Mouse (Mus musculus): ENCODE measurements around the gene Lacc1. TPM values are rescaled to one million over a fixed set of nuclear protein-coding genes. Genes with fewer than 3 reads are reported as not detected.
"Not testable (repeated sequence)": the region's sequence is repeated elsewhere in the genome, so short reads cannot be mapped to it uniquely, and the experiment has no call there.

The Lacc1 gene
- total RNA-seq (2021): 1 to 10 TPM; 5.6 to 7.3 TPM
- long read RNA-seq, experiment 1, partial matches to known transcripts: 0 of 5 reads
- long read RNA-seq, experiment 1, other reads (novel, unspliced or antisense): 1 of 5 reads
- long read RNA-seq, experiment 2, transcript Lacc1-201 (8 exons, 2,444 nt): major isoform, 18 of 22 reads
- long read RNA-seq, experiment 2, partial matches to known transcripts: 3 of 22 reads
- long read RNA-seq, experiment 2, other reads (novel, unspliced or antisense): 1 of 22 reads

DNA sequence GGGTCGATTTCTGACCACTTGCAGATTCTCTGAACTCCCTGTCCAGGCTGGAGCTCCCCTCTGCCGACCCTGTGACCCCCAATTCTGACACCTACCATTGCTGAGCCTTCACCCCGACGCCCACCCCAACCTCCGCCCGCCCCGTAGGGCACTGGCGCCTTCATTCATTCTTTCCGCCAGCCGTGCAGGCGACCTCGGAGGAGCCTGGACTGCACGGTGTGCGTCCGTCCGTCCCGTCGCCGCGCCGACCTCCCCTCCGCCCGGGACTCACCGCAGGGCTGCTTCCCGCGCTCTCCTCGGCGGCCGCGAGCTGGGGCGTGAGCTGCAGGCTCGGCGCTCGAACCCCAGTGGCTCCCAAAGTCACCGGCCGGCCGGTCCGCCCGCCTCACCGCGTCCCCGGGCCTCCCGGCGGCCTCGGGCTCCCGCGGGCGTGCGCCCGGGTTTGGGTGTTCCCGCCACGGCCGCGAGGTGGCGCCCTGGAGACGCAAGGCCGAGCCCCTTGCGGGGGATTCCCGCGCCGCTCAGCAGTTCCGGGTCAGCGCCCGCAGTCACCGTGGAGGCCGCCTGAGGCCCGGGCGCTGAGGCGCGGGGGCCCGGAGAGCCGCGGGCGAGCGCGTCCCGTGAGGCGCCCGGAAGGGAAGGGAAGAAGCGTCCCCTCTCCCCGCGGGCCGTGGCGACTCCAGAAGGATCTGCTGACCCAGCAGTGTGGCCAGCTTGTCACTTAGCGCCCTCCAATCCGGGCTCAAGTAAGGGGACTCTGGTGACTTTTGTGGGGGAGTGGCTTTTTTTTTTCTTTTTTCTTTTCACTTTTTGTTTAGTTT, at the start of gene Lacc1, which contains the start of gene Ccdc122:
Gene Lacc1, minus strand, starts transcription at position 679 of the 821 bp plus-strand sequence.
Gene Ccdc122, plus strand, starts transcription at position 547 of the 821 bp plus-strand sequence.
- peak; percentile 90 to 92 for DNase-seq (ENCODE audit: low spot score in 2 of 2)

DNA sequence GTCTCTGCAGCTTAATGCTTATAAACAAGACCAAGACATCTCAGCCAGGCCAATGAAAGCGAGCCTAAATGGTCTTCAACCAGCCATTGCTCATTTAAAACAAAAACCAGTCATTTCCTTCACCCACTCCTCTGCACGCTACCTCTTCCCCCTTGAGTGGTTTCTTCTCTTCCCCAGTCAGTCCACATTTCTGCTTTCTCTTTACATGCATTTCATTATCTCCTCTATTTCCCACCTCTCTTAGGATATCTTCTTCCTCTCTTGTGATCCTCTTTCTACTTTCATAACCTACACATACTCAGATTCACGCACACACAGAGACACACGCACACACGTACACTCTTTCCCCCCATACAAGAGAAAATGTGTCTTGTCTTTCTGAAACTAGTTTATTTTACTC, 44.5 kb upstream of the Lacc1 start:
- DNase-seq (ENCODE audit: low spot score in 2 of 2): no peak

DNA sequence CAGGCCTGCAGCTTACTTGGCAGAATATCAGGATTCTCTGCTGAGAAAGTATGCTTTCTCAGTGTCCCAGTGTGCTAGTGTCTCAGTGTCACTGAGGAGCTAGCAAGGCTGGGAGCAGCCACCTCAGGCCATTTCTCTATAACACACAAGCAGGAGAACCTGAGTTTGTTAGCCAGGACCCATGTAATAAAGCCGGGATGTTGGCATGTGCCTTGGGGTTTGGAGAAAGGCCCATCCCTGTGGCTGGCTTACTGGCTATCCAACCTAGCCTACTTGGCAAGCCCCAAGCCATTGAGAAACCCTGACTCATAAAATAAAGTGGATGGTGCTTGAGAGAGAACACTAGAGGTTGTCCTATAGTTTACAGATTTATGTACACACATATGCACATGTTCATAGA, 32.7 kb upstream of the Lacc1 start:
- no peak for DNase-seq (ENCODE audit: low spot score in 2 of 2)

DNA sequence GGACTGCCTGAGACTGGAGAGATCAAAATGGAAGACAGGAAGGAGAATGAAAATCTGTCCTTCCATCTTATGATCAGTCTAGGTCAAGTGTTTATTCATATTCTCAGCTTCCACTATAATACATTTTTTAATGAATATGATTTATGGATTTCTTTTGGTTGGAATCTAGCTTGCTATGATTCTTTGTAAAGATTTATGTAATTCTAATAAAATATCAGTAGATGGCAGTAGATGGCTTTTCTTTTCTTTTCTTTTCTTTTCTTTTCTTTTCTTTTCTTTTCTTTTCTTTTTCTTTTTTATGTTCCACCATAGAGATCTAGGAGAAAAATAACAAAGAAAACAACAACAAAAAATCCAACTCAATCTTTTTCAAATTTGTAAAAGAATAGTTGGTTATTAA, 16.6 kb upstream of the Lacc1 start:
- DNase-seq (ENCODE audit: low spot score in 2 of 2): no peak

DNA sequence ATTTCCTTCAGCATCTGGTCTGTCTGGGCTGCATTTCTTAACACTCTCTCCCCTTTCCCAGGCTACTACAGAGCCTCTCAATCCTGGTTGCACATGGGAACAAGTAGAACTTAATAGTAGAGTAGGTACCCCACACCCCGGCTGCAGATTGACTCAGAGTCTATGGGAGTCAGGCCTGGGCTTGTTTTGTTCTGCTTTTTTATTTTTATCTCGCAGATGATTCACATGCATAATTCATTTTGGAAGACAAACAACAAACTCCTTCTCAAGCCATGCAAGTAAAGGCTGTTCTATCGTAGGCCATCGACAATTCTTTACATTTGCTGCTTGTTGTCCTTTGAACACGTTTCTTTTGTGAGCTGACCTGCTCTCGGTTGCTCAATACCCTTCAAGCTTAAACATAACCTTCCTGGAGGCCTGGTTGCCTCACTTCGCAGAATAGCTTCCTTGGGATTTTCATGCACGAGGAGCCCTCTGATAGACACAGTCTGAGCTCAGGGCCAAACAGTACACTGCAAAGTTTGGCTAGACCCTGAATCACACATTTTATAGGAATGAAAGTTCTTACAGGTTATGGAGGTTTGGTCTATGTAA, 1.2 kb upstream of the Lacc1 start:
- no peak for DNase-seq (ENCODE audit: low spot score in 2 of 2)

DNA sequence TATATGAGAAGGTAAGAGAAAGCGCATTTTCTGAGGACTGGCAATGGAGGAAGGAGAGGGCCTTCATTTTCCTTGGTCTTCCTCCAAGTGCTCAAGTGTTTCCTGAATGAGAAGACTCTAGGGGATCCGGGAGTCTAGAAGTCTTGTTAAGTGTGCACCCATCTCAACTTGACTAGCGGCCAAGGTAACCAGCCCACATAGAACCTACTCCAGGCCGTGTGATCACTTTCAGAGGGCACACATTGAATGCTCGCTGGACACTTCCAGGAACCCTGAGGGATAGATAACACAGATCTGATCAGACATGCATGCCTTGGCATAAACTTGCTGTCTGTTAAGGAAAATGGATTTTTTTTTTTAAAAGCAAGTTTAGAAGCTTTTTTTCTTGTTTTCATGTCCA, 626 bp upstream of the Lacc1 start:
- DNase-seq (ENCODE audit: low spot score in 2 of 2): no peak

DNA sequence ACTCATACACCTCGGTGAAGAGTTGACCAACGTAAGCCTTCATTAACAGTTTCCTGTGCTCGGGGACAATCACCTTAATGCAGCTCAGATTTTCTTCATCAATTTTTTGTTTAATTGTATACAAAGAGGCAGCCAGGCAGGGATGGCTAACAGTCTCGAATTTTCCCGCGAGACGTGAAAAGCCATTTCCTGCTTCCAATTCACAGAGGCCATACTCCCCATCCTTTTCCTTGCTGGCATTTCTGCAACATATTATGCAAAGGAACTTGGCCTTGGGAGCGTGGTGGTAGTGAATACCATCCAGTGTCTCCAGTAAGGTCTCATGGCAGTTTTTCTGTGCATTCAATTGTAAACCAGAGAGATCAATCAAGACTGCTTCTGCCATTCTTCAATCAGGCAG, 1.7 kb downstream of the Lacc1 start:
- DNase-seq (ENCODE audit: low spot score in 2 of 2): no peak

DNA sequence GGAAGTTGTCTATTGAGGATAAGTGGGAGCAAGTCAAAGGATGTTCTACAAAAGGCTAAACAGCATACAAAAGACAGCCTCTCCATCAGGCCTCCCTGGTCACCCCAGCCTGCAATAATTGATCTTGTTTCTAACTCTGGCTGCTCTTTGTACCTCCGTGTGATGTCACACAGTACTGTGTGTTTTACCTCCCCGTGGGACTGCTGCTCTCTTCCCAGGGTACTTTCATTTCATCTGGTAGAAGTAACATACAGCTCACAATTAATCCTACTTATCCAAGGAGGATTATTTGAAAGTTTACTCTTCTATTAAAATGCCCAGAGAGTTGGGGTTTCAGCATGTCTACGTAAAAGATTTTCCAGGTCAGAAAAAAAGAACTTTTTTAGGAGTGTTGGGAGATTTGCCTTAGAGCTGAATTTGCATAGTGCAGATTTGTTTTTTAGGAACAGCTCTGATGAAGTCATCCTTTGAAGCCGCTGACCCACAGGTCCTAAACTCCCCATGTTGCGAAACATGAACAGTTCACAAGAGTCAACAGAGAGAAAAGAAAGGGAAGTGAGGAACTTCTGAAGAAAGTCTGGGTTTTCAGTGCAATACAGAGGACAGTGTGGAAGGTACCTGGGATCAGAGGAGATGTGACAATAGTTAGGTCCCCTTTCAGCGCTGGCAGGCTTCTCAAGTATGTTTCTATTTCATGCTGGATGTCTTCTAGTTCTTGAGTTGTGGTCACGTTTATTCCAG, 2.4 kb downstream of the Lacc1 start:
- DNase-seq (ENCODE audit: low spot score in 2 of 2): no peak

DNA sequence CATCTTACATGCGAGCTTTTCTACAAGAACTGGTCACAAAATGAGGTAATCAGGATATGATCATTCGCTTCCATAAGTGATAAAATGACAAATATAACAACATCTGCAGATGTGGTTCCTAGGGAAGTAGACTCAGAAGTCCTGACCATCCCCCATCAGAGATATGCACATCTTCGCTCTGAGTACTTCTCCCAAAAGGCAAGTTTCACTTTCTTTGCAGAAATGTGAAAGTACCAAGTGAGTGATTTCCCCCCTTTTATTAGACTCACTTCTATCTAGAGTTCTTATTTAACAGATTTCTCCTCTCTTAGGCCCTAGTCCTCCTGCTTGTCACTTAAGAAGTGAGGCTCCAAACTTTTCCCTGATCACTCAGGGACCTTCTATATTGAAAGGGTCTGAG, 3.3 kb downstream of the Lacc1 start:
- no peak for DNase-seq (ENCODE audit: low spot score in 2 of 2)

DNA sequence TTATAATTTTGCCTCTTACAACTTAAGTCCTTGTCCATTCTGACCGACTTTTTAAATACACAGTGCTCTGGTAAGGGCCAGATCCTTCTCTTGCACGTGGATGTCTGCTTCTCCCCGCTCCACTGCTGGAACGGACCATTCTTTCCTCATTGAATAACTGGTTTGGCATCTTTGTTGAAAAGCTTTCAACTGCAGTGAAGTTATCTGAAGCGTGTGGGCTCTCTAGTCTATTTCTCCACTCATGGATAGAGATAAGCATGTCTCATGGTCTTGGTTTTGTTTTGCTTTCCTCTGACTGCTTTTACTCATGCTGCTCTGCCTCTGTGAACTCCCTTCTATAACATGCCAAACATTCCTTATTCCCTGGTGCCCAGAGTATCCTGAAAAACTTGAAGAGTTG, 4.3 kb downstream of the Lacc1 start:
- DNase-seq (ENCODE audit: low spot score in 2 of 2): no peak

DNA sequence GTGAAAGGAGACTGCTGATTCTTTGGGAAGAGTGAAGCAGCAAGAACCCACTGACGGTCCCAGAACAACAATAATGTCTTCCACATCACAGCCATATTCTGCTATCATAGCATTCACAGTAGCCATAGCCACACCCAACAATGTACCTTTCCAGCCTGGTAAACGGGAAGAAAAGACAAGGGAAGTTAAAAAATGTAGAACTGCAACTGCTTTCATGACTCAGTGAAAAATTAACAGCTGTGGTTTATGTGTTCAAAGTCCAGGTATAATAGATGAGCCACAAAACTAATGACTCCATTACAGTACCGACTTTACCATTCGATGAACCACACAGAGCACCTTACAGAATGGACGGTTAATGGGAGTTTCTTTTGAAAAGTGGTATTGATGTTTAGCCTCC, 5.9 kb downstream of the Lacc1 start:
- DNase-seq (ENCODE audit: low spot score in 2 of 2): no peak

DNA sequence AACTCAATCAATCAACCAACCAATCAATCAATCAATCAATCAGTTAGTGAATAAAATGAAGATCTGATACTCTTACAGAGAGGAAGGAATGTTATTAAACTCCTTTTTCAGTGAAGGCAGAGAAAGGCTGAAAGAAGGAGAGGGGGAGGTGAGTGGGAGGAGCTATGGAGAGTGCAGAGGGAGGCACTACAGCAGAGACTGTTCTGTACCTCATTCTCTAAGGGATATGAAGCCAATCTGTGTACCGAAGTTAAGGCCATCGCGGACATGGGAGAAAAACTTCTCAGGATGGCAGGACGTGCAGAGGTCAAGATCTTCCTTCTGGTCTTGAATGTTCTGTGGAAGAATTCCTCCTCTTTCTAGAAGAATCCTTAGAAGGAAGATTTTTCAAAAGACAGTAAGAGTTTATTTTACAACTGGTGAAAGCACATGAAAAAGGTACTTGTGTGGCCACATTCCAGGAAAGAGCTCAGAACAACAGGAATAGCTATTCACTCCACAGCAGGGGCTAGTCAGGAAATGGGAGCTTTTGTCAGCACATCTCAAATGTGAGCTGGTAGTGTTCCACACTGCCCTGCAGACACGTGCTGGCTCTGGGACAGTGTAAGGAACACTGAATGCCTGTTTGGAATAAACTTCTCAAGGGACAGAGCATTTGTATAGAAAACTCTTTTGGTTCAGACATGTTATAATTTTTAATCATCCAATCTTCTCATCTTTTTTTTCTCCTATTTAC, 7.2 kb downstream of the Lacc1 start:
- no peak for DNase-seq (ENCODE audit: low spot score in 2 of 2)

DNA sequence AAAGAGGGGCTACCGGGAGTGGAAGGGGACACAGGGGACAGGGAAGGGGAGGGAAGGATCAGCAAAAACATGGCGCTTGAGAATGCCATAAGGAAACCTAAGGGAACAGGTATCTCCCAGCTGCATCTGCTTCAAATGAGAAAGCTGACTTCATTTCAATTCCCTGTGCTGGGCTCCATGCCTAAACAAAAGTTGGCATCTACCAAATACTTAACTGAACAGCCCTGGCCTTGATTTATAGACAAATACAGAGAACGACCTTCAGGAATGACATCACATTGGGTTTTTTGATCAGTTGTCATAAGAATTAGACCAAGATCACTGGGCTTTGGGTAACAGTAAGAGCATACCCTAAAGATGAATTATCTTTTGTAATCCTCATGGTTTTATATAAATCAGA, 12.2 kb downstream of the Lacc1 start:
- DNase-seq (ENCODE audit: low spot score in 2 of 2): no peak

DNA sequence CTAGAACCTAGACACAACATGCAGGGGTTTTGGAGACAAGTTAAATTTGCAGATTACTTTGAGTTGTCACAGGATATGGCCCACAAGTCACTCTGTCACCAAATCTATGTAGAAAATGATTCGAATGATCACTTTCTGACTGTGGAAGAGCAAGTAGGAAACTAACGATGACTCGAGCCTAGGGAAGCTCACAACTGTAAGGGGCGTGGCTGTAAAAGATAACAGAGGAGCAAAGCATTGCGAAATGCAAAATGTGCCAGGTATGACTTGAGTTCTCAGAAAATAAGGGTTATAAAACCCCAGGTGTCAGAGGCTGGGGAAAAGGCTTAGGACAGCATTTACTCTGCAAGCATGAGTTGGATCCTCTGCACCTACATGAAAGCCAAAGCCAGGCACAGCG, 19.5 kb downstream of the Lacc1 start:
- no peak for DNase-seq (ENCODE audit: low spot score in 2 of 2)

DNA sequence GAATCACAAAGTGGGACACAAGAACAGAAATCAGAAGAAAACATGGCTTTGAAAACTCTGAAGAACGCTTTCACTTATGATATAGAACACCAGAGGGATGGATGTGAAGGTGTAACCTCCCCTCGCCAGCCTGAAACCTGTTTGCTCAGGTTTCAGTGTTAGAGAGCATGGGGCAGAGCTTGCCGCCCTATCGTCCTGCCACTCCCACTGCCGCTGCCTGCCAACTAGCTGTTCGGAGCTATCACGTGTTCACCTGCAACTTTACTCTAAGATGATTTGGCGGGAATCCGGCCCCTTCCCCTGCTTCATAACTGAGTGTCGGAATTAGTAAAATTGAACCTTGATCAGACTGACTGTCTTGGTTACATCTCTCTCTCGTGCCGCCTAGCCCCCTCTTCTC, 19.9 kb downstream of the Lacc1 start:
- not testable (repeated sequence) for DNase-seq (ENCODE audit: low spot score in 2 of 2)

DNA sequence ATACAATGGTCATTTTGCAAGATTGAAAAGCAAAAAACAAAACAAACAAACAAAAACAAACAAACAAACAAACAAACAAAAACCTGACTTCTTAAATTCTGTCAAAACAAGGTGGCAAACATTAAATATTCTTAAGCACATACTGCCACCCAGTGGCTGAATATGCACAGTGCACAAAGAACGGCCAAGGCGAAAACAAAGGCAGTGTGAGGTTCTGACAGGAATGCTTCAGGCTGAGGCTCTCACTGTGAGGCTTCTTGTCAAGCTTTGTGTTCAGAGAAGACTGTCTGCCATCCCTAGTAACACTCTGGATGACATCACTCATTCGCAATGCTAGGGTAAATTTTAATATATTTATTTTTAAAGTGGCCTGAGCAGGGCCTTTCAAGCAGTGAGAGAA, 24.9 kb downstream of the Lacc1 start:
- peak; percentile 67 to 69 for DNase-seq (ENCODE audit: low spot score in 2 of 2)

DNA sequence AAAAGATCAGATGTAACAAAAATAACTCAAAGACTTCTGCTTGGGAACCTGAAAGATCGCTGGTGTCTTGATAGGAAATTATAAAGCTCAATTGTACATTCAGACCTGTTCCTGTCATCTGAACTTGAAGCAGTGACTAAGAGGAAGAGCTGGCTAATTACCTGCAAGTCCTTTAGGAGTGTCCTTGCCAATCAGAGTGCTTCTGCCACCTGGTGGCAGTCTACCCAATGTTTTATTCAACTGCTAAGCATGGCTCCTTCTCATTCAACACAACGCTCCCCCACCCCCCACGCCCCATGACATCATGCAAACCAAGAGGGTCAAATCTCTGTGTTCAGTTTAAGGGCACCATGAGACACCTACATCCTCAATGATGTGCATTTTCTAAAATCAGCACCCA, 28.5 kb downstream of the Lacc1 start:
- DNase-seq (ENCODE audit: low spot score in 2 of 2): peak; percentile 66 to 69

DNA sequence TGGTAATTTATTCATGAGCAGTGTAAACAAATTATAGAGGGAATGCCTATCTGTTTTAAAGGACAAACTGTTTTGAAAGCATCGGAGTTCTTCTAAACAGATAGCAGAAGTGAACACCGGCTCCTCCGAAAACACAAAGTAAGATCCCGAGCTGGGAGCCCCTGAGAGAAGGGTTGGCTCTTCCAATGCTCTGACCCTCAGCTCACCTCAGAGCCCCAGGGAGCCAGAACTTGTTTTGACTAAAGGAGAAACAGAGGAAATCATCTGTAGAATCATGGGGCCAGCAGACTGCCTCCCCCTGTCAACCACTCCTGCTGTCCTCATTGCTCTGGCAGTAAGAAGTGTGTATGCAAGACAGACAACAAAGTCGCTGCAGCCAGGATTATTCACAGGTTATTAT, 31.1 kb downstream of the Lacc1 start:
- DNase-seq (ENCODE audit: low spot score in 2 of 2): no peak

DNA sequence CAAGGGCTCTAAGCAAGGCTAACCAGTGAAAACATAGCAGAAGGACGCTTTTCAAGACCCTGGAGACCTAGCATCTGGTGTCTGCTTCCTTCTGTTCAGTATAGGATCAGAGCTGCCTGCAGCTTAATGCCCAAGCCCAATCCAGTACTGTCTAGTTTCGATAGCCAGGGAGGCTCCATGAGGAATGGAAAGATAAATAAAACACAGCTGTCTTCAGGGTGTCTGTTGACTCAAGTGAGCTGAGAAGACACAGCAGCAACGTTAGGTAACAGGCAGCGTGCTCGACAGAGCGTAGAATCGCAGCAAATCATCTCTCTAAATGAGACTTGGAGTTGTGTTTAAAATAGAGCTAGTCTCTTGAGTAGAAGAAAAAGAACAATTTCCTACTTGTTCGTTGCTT, 32.0 kb downstream of the Lacc1 start:
- DNase-seq (ENCODE audit: low spot score in 2 of 2): no peak

DNA sequence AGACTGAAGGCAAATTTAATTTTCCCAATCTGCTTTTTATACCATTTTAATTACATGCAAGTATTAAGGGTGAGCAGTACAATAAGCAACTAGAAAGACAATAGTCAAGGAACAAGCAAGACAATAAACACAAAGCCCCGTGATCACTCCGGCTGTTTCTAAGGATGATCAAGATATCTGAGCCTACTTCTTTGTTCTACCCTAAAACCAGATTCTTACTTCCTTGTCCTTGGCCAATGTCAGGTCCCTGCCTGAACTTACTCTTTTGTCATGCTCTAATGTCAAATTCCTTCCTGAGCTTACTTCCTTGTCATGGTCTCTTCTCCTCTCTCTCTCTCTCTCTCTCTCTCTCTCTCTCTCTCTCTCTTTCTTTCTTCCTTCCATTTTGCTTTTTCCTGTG, 46.4 kb downstream of the Lacc1 start:
- DNase-seq (ENCODE audit: low spot score in 2 of 2): not testable (repeated sequence)

DNA sequence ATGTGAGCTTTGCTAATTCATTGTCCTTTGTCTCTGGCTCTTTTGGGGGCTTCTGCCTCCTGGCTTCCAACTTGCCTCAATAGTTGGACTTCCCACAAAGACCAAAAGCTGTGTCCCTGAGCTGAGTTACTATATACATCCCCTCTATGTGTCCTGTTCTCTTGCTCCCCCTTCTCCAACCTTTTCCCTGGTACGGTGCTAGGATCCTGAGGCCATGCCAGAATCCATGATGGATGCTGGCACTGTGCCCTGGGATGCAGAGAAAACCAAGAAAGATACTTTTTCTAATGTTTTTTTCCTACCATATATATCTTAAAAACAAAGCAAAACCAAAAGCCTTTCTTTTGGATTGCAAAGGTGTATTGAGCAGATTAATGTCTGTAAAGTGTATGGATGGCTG, 54.9 kb downstream of the Lacc1 start:
- no peak for DNase-seq (ENCODE audit: low spot score in 2 of 2)
